Mouse (Mus musculus): ENCODE measurements around the gene Mcu. TPM values are rescaled to one million over a fixed set of nuclear protein-coding genes. Genes with fewer than 3 reads are reported as not detected.

Mcu gene
- 10 to 100 TPM; 37.5 to 38.8 TPM for total RNA-seq (2021)

GRCm38 (mm10) chr10:59616522-59616921, at the start of gene Mcu:
Gene Mcu (minus strand): TSS chr10:59616692.
- DNase-seq (ENCODE audit: low spot score in 2 of 2) = peak; percentile 97 to 98
- intact Hi-C loops (cut with DNase I) = loop anchor here (2.0 to 5.0 kb wide), 2 partner anchors 86 to 124 kb away; partner anchors contain the start of gene Micu1

- peak; percentile 21 to 58 for DNase-seq (ENCODE audit: low spot score in 2 of 2)
- intact Hi-C loops (cut with DNase I) = no loop called here
Measured at GRCm38 (mm10) chr10:59665503-59666291, 49.2 kb upstream of the Mcu start.

- DNase-seq (ENCODE audit: low spot score in 2 of 2) = no peak
- intact Hi-C loops (cut with DNase I) = no loop called here
Measured at GRCm38 (mm10) chr10:59664765-59665164, 48.3 kb upstream of the Mcu start.

- intact Hi-C loops (cut with DNase I) = no loop called here
Measured at GRCm38 (mm10) chr10:59656799-59657198, 40.3 kb upstream of the Mcu start.

GRCm38 (mm10) chr10:59646821-59647378, 30.4 kb upstream of the Mcu start:
- no peak for DNase-seq (ENCODE audit: low spot score in 2 of 2)
- intact Hi-C loops (cut with DNase I) = no loop called here

More at GRCm38 (mm10) chr10:59656799-59657198, 40.3 kb upstream of the Mcu start:
- no peak for DNase-seq (ENCODE audit: low spot score in 2 of 2)

GRCm38 (mm10) chr10:59645153-59645552, 28.7 kb upstream of the Mcu start:
- intact Hi-C loops (cut with DNase I) = no loop called here

GRCm38 (mm10) chr10:59644710-59645109, 28.2 kb upstream of the Mcu start:
- DNase-seq (ENCODE audit: low spot score in 2 of 2) = no peak
- intact Hi-C loops (cut with DNase I) = no loop called here

More at GRCm38 (mm10) chr10:59645153-59645552, 28.7 kb upstream of the Mcu start:
- DNase-seq (ENCODE audit: low spot score in 2 of 2) = no peak

- intact Hi-C loops (cut with DNase I) = no loop called here
- no peak for DNase-seq (ENCODE audit: low spot score in 2 of 2)
Measured at GRCm38 (mm10) chr10:59643645-59644044, 27.2 kb upstream of the Mcu start.

- no peak for DNase-seq (ENCODE audit: low spot score in 2 of 2)
- intact Hi-C loops (cut with DNase I) = no loop called here
Measured at GRCm38 (mm10) chr10:59642659-59643377, 26.3 kb upstream of the Mcu start.

GRCm38 (mm10) chr10:59638576-59638975, 22.1 kb upstream of the Mcu start:
- DNase-seq (ENCODE audit: low spot score in 2 of 2) = no peak
- intact Hi-C loops (cut with DNase I) = no loop called here

GRCm38 (mm10) chr10:59637596-59638124, 21.2 kb upstream of the Mcu start:
- no peak for DNase-seq (ENCODE audit: low spot score in 2 of 2)
- intact Hi-C loops (cut with DNase I) = no loop called here

- intact Hi-C loops (cut with DNase I) = no loop called here
- DNase-seq (ENCODE audit: low spot score in 2 of 2) = no peak
Measured at GRCm38 (mm10) chr10:59636751-59637533, 20.4 kb upstream of the Mcu start.

- intact Hi-C loops (cut with DNase I) = no loop called here
- DNase-seq (ENCODE audit: low spot score in 2 of 2) = no peak
Measured at GRCm38 (mm10) chr10:59636048-59636447, 19.6 kb upstream of the Mcu start.

- no peak for DNase-seq (ENCODE audit: low spot score in 2 of 2)
- intact Hi-C loops (cut with DNase I) = no loop called here
Measured at GRCm38 (mm10) chr10:59629506-59629782, 13.0 kb upstream of the Mcu start.

- DNase-seq (ENCODE audit: low spot score in 2 of 2) = no peak
- intact Hi-C loops (cut with DNase I) = no loop called here
Measured at GRCm38 (mm10) chr10:59628641-59629505, 12.4 kb upstream of the Mcu start.

GRCm38 (mm10) chr10:59623496-59623895, 7.0 kb upstream of the Mcu start:
- intact Hi-C loops (cut with DNase I) = no loop called here

GRCm38 (mm10) chr10:59621355-59621754, 4.9 kb upstream of the Mcu start:
- intact Hi-C loops (cut with DNase I) = no loop called here
- DNase-seq (ENCODE audit: low spot score in 2 of 2) = no peak

More at GRCm38 (mm10) chr10:59623496-59623895, 7.0 kb upstream of the Mcu start:
- no peak for DNase-seq (ENCODE audit: low spot score in 2 of 2)

GRCm38 (mm10) chr10:59617776-59618175, 1.3 kb upstream of the Mcu start:
- no peak for DNase-seq (ENCODE audit: low spot score in 2 of 2)
- intact Hi-C loops (cut with DNase I) = loop anchor here (2.0 to 5.0 kb wide), 2 partner anchors 85 to 125 kb away; partner anchors contain the start of gene Micu1

Data from left cerebral cortex, postnatal 25 days (tissue).